Mouse (Mus musculus) lung, adult 2 months (tissue): ENCODE results near the gene Plekhg1. TPM values are rescaled to one million over a fixed set of nuclear protein-coding genes. Genes with fewer than 3 reads are reported as not detected.

Source experiments
- DNase-seq: peaks from one replicate; pipeline ENCODE4 v3.0.0; 2022
- H3K4me1 ChIP-seq: fragments of 200-500 bp; 2 replicates; pipeline ENCODE4 v1.6.1; 2011; ENCODE audit warnings: low read length; ENCODE audit not compliant: control insufficient read depth, insufficient read depth
- H3K4me3 ChIP-seq: fragments of 200-500 bp; replicated peaks from 2 replicates; pipeline ENCODE3; 2011; ENCODE audit warnings: low read depth, mild to moderate bottlenecking, control low read depth, low read length; ENCODE audit errors: extremely low read depth
- CTCF ChIP-seq: fragments of 200-500 bp; IDR thresholded peaks from 2 replicates; pipeline ENCODE4 v1.5.1; 2011; ENCODE audit warnings: mild to moderate bottlenecking, low read length, control low read depth; ENCODE audit not compliant: insufficient read depth
- POLR2A ChIP-seq: fragments of 200-500 bp; IDR thresholded peaks from 2 replicates; pipeline ENCODE4 v1.6.1; 2011; ENCODE audit warnings: low read depth, mild to moderate bottlenecking, control low read depth, low read length, borderline replicate concordance; ENCODE audit errors: extremely low read depth
- WGBS: fragments of 180-500 bp; shearing (Covaris S2); methylation state at CpG from one replicate; pipeline ENCODE4 v1.1.7; 2018; 5-methylcytosine and 5-hydroxymethylcytosine counted together
- polyA plus RNA-seq: library from polyadenylated mRNA; depleted of rRNA; stranded (reverse); fragments of >200 nt; gene quantifications from 2 replicates; pipeline ENCODE4 v1.2.3, GENCODE M21; 2012; rRNA removed

Plekhg1 gene
- polyA plus RNA-seq, 1 experiment = 8.6 TPM

DNA sequence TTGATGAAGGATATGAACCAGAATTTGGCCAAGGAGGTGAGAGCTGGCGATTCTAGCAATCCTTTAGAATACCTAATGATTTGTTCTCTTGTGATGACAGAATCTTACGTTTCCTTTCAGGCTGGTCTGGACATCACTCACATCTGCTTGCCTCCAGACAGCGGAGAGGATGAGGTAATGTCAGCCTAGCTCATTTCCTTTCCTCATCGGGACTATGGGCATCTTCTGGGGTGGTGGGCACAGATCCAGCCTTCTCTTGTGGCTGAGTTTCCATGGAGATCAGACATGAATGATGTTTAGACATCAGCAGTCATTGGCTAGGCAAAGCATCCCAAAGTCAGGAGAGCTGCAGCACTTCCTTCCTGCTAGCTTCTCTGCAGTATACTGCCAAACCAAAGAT is 240.1 kb downstream of the Plekhg1 start:
- WGBS = 65% methylated on average over 4 of the region's 4 CpGs
- Histone ChIP-seq H3K4me3 (no peak overlapping the region), H3K4me1 (no peaks in the 10 kb centered on the region)
- TF ChIP-seq POLR2A (no peak), CTCF (no peak)
- no peak for DNase-seq

DNA sequence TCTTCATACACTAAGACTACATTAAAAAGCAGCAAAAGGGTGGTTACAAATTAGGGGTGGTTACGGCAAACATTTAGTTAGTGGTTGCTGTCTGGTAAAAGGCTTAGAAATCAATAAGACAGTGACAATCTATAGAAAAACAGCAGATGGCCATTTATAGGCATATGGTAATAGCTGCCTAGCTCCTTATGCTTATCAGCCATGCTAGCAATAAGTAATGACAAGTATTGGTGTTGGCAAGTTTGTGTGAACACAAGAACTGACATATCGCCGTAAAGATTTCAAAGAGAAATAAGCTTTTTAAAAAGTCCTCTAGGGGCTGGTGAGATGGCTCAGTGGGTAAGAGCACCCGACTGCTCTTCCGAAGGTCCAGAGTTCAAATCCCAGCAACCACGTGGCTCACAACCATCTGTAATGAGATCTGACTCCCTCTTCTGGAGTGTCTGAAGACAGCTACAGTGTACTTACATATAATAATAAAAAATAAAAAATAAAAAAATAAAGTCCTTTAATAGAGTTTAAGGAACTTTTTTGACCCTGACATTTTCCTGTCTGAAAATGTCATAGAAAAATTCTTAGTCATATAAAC is 250.2 kb downstream of the Plekhg1 start:
- TF ChIP-seq CTCF (no peak), POLR2A (no peak)
- no peak for DNase-seq
- WGBS = 93% methylated on average over 6 of the region's 6 CpGs

DNA sequence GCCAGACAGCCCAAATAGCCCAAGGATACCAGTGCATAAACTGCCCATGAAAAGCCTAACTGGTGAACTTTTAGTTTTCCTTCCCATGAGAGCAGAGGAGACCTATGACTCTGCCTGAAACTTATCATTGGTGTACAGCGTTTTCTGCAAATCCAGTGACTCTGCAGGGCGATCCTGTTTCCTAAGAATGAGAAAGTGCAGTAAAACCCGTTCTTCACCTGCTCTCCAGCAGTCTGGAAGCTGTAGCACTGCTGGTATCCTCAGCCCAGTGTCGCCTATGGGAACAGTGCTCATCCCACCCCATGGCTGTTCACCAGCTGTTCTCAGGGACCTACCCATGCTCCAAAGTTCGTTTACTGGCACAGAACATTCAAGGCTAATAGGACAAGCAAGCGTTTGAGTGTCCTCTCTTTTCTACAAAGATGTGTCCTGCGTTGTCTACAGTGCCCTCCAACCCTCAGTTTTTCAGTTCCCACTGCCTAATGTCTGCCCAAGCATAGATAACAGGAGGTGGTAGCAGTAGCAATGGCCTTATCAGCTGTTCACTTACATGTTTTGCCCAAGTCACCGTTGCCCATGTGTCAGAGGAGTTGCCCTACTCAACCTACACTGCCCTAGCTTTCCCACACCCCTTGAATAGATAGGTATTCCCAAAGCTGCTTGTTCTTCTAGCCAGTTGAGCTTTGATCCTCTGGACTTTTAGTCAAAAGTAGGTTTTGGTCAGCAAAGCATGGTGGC is 253.4 kb downstream of the Plekhg1 start:
- H3K4me3 ChIP-seq = no peak overlapping the region
- 89% methylated on average over 8 of the region's 8 CpGs for WGBS
- H3K4me1 ChIP-seq = peaks cover 3% of the 10 kb centered on the region
- DNase-seq = no peak
- TF ChIP-seq POLR2A (no peak), CTCF (no peak)

More for the DNA sequence above, 250.2 kb downstream of the Plekhg1 start:
- no peak overlapping the region for H3K4me3 ChIP-seq
- H3K4me1 ChIP-seq = peaks cover 3% of the 10 kb centered on the region

DNA sequence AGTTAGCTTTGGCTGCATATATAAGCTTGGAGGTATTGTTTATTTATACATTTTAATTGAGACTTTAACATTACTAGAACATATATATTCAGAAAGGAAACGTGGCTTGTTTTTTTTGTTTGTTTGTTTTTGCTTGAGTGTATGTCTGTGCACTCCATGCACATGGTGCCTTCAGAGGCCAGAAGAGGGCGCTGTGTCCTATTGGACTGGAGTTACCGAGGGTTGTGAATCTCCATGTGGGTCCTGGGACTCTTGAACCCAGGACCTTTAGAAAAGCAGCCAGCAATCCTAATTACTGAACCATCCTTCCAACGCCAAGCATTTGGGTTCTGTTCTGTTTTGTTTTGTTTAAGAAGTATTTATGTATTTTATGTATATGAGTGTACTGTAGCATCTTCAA is 255.1 kb downstream of the Plekhg1 start:
- H3K4me3 ChIP-seq = no peak overlapping the region
- TF ChIP-seq POLR2A (no peak), CTCF (no peak)
- H3K4me1 ChIP-seq = peaks cover 3% of the 10 kb centered on the region
- DNase-seq = no peak
- 79% methylated on average over 4 of the region's 4 CpGs for WGBS

DNA sequence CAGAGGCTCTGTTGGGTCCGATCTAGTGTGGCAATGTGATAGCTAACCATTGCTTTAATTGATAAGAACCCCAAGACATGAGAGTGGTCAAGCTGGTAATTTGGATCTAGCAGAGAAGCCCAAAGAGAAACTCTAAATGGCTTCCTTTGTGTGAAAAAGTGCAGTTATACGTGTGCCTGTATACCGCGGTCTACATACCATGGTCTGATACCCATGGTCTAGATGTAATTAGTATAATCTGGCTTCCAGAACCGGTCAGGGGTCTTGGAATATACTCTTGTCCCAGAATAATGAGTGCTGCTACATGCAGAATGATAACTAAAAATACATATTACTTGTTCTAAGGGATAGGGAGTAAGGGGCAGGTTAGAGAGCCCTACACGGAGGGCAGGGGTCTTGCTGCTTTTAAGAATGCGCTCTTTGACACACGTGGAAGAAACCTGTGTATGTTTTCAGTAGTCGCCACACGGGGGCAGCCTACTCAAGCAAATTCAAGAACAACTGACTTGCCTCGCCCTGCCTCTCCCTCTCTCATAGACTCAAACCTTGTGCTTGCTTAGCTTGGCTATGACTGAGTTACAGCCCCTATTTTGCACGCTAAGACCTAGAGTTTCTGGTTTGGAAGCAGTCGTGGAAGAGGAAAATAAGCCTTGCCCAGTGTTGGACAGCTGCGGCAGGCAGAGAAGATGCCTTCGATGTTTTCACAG is 256.2 kb downstream of the Plekhg1 start:
- DNase-seq = peak; percentile 48
- no peak overlapping the region for H3K4me3 ChIP-seq
- no peaks in the 10 kb centered on the region for H3K4me1 ChIP-seq
- peak; percentile 76 for TF ChIP-seq CTCF
- TF ChIP-seq POLR2A = no peak
- WGBS = 47% methylated on average over 15 of the region's 15 CpGs

DNA sequence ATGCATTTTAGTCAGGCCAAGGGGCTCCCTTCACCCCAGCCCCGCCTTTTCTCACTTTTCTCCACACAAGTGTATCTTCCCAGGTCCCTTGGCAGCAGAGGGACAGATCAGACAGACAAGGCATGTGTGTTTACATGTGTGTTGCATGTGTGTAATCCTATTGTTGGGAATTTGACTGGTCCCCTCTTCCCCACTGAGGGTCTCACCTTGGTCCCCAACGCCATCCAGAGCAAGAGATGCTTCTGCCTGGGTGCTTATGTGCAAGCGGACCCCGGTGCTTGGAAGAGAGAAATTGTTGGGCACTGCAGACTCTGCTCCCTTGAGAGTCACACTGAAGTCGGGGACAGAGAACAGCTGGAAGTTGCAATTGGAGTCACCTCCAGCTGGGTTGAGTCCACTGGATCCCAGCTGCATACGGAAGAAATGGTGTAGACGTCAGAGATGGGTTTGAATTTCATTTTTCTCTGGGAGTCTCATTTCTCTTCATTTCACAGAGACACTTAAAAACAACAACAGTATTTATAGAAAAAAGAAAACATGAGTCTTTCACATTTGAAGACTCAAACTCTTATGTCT is 257.8 kb downstream of the Plekhg1 start:
- TF ChIP-seq CTCF (no peak), POLR2A (no peak)
- WGBS = 83% methylated on average over 7 of the region's 7 CpGs
- no peak for DNase-seq
- no peaks in the 10 kb centered on the region for H3K4me1 ChIP-seq
- H3K4me3 ChIP-seq = no peak overlapping the region

DNA sequence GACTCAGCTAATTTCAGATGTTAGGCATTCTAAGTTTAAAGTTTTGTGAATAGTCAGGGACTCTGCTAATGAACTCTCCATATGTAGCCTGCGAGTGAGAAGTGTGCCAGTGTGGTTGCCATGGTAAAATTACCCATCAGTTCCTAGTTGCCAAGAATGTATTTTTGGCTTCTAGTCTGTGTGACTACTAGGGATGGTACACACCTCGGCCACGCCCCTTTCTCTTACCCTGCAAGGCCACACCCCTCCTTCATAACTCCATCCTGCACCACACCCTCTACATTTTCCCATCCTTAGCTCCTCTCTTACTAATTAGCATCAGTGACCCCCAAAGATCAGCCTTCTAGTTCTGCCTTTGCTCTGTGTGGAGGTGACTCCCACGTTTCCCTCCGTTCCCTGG is 262.5 kb downstream of the Plekhg1 start:
- no peak for DNase-seq
- Histone ChIP-seq H3K4me3 (no peak overlapping the region), H3K4me1 (no peaks in the 10 kb centered on the region; the same call in 1 of the 2 replicates)
- TF ChIP-seq POLR2A = no peak
- 84% methylated on average over 5 of the region's 5 CpGs for WGBS

DNA sequence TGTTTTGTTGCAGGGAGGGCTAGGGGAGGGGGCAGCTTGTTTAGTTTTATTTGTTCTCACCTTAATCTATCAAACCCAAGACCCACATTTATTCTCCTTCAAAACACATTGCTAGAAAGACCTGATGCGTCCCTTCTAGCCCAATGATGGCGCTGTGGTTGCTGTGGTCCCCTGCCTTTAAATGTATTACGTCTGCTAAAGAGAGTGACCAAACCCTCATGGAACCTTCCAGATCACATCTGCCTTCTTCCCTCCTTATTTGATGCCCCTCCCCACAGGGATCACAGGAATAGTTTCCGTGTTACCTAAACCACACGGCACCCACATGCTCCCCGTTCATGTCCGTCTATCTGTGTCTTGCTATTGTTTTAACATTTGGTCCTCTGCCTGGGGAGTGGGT is 265.0 kb downstream of the Plekhg1 start:
- no peaks in the 10 kb centered on the region; the same call in 1 of the 2 replicates for H3K4me1 ChIP-seq
- 79% methylated on average over 7 of the region's 7 CpGs for WGBS
- H3K4me3 ChIP-seq = no peak overlapping the region
- DNase-seq = no peak
- TF ChIP-seq CTCF (no peak), POLR2A (no peak)

DNA sequence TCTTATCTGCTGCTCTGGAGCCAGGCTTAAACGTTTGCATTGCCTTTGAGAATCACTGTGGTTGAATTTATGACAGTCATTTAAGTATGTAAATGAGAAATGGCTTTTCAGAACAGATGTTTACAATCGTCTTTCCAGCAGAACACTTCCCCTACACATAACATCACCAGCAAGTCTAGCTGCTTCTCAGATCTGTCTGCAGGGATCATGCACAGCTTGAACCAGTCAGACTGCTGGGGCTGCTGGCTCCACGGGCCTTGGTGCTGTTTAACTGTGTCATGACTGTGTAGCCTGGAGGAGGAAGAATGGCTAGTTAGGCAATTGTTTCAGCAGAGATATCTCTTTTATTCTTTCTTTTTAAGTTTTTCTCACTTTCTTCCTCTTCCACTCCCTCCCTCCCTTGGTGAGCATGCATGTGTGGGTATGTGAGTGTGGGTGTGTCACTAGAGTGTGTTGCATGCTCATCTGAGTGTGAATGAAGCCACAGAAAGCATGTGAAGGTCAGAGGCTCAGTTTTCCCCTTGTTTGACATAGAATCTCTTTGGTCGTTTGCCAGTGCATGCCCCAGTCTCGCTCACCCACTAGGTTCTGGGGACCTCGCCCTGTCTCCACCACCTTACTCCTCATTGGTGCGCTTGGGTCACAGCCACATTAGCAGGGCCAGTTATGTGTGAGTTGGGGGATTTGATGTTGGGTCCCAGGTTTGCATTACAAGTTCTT is 266.3 kb downstream of the Plekhg1 start:
- Histone ChIP-seq H3K4me3 (no peak overlapping the region), H3K4me1 (no peaks in the 10 kb centered on the region; the same call in 1 of the 2 replicates)
- WGBS = 44% methylated on average over 7 of the region's 7 CpGs
- no peak for DNase-seq
- TF ChIP-seq CTCF = no peak
- TF ChIP-seq POLR2A = no peak

Other genes starting within 250 kb of the Plekhg1 start
- 1.9 and 2.8 TPM in 2 replicates for gene Iyd, start 200.1 kb upstream of the Plekhg1 start, polyA plus RNA-seq
- 1.1 and 1.2 TPM in 2 replicates for gene Mthfd1l, start 232.8 kb downstream of the Plekhg1 start, polyA plus RNA-seq